Mouse (Mus musculus) stomach, embryonic 15.5 days (tissue): ENCODE results near the gene Nfkb1. TPM values are rescaled to one million over a fixed set of nuclear protein-coding genes. Genes with fewer than 3 reads are reported as not detected.

Experiments used
- ATAC-seq: fragments of 200-750 bp; cut with Nextera tagmentation; 2 replicates; pipeline ENCODE4 v1.8.0; 2017; ENCODE audit warnings: low read depth, moderate number of reproducible peaks, moderate TSS enrichment; ENCODE audit not compliant: insufficient read depth, low FRiP score
- H3K27ac ChIP-seq: fragments of 300-500 bp; sonication (generic); 2 replicates; pipeline ENCODE4 v1.5.1; 2015; ENCODE audit warnings: mild to moderate bottlenecking, inconsistent platforms
- H3K27me3 ChIP-seq: fragments of 300-500 bp; sonication (generic); replicated peaks from 2 replicates; pipeline ENCODE4 v1.6.1; 2015; ENCODE audit warnings: inconsistent platforms
- H3K36me3 ChIP-seq: fragments of 300-500 bp; sonication (generic); 2 replicates; pipeline ENCODE4 v1.6.1; 2015; ENCODE audit warnings: inconsistent platforms
- H3K4me1 ChIP-seq: fragments of 300-500 bp; sonication (generic); 2 replicates; pipeline ENCODE4 v1.6.1; 2015; ENCODE audit warnings: inconsistent platforms
- H3K4me2 ChIP-seq: fragments of 300-500 bp; sonication (generic); 2 replicates; pipeline ENCODE4 v1.6.1; 2015; ENCODE audit warnings: mild to moderate bottlenecking, inconsistent platforms
- H3K4me3 ChIP-seq: fragments of 300-500 bp; sonication (generic); replicated peaks from 2 replicates; pipeline ENCODE4 v1.5.1; 2015; ENCODE audit warnings: inconsistent platforms
- H3K9ac ChIP-seq: fragments of 300-500 bp; sonication (generic); 2 replicates; pipeline ENCODE4 v1.6.1; 2015; ENCODE audit warnings: inconsistent platforms
- H3K9me3 ChIP-seq: fragments of 300-500 bp; sonication (generic); 2 replicates; pipeline ENCODE4 v1.6.1; 2016; ENCODE audit warnings: inconsistent platforms
- WGBS: fragments of 180-500 bp; shearing (Covaris S2); methylation state at CpG from one replicate; pipeline ENCODE4 v1.1.7; 2015; 5-methylcytosine and 5-hydroxymethylcytosine counted together
- polyA plus RNA-seq: library from polyadenylated mRNA; unstranded; fragments of >200 nt; fragmentation: Nextera tagmentation; extraction: Ambion mirVana; gene quantifications from 2 replicates; pipeline ENCODE4 v1.2.1, GENCODE M21; 2015

Gene Nfkb1
- polyA plus RNA-seq, 1 experiment from 2014 or later: 24.5 TPM

GRCm38 (mm10) chr3:135571540-135571939, 119.8 kb downstream of the Nfkb1 start:
- H3K27me3 ChIP-seq: no peaks in the 10 kb centered on the region
- no peak overlapping the region for H3K4me3 ChIP-seq
- no peaks in the 10 kb centered on the region for H3K36me3 ChIP-seq
- no peak overlapping the region for H3K9ac ChIP-seq
- WGBS: 65% methylated on average over 13 of the region's 13 CpGs
- H3K27ac ChIP-seq: no peak overlapping the region
- H3K4me2 ChIP-seq: no peak overlapping the region; the same call in 1 of the 2 replicates
- H3K4me1 ChIP-seq: 0 out of 2 replicates have a peak, but pooled peaks cover 10% of the 10 kb centered on the region
- no peak for ATAC-seq
- H3K9me3 ChIP-seq: no peaks in the 10 kb centered on the region

GRCm38 (mm10) chr3:135568633-135569032, 122.7 kb downstream of the Nfkb1 start:
- H3K4me3 ChIP-seq: no peak overlapping the region
- H3K9ac ChIP-seq: no peak overlapping the region
- no peaks in the 10 kb centered on the region for H3K9me3 ChIP-seq
- no peaks in the 10 kb centered on the region for H3K27me3 ChIP-seq
- no peak for ATAC-seq
- no peak overlapping the region for H3K4me2 ChIP-seq
- H3K4me1 ChIP-seq: 0 out of 2 replicates have a peak, but pooled peaks cover 7% of the 10 kb centered on the region
- H3K36me3 ChIP-seq: no peaks in the 10 kb centered on the region
- H3K27ac ChIP-seq: no peak overlapping the region
- 53% methylated on average over 5 of the region's 5 CpGs for WGBS

GRCm38 (mm10) chr3:135567888-135568287, 123.5 kb downstream of the Nfkb1 start:
- no peak overlapping the region for H3K4me2 ChIP-seq
- WGBS: 68% methylated on average over 6 of the region's 6 CpGs
- ATAC-seq: no peak
- H3K9ac ChIP-seq: no peak overlapping the region
- no peaks in the 10 kb centered on the region for H3K9me3 ChIP-seq
- H3K4me1 ChIP-seq: 0 out of 2 replicates have a peak, but pooled peaks cover under 1% of the 10 kb centered on the region
- H3K36me3 ChIP-seq: no peaks in the 10 kb centered on the region
- no peak overlapping the region for H3K4me3 ChIP-seq
- no peaks in the 10 kb centered on the region for H3K27me3 ChIP-seq
- no peak overlapping the region for H3K27ac ChIP-seq

- Histone ChIP-seq H3K9me3 (no peaks in the 10 kb centered on the region), H3K27me3 (no peaks in the 10 kb centered on the region), H3K4me3 (no peak overlapping the region), H3K4me2 (no peak overlapping the region), H3K36me3 (no peaks in the 10 kb centered on the region), H3K9ac (no peak overlapping the region), H3K4me1 (no peaks in the 10 kb centered on the region), H3K27ac (no peak overlapping the region)
- WGBS: 83% methylated on average over 4 of the region's 4 CpGs
- ATAC-seq: no peak
These were observed 126.0 kb downstream of the Nfkb1 start for GRCm38 (mm10) chr3:135565306-135565705.

GRCm38 (mm10) chr3:135564706-135565105, 126.6 kb downstream of the Nfkb1 start:
- no peaks in the 10 kb centered on the region for H3K4me1 ChIP-seq
- H3K4me3 ChIP-seq: no peak overlapping the region
- H3K27ac ChIP-seq: no peak overlapping the region
- H3K36me3 ChIP-seq: no peaks in the 10 kb centered on the region
- no peaks in the 10 kb centered on the region for H3K27me3 ChIP-seq
- no peak overlapping the region for H3K4me2 ChIP-seq
- H3K9ac ChIP-seq: no peak overlapping the region
- no peak for ATAC-seq
- 74% methylated on average over 9 of the region's 9 CpGs for WGBS
- H3K9me3 ChIP-seq: no peaks in the 10 kb centered on the region

- Histone ChIP-seq H3K9me3 (no peaks in the 10 kb centered on the region), H3K27me3 (no peaks in the 10 kb centered on the region), H3K4me2 (no peak overlapping the region), H3K4me3 (no peak overlapping the region), H3K36me3 (no peaks in the 10 kb centered on the region), H3K4me1 (no peaks in the 10 kb centered on the region), H3K9ac (no peak overlapping the region), H3K27ac (no peak overlapping the region)
- ATAC-seq: no peak
- WGBS: 77% methylated on average over 17 of the region's 17 CpGs
These were observed 128.1 kb downstream of the Nfkb1 start for GRCm38 (mm10) chr3:135563163-135563689.

GRCm38 (mm10) chr3:135562036-135562435, 129.3 kb downstream of the Nfkb1 start:
- Histone ChIP-seq H3K27ac (no peak overlapping the region), H3K4me3 (no peak overlapping the region), H3K4me1 (no peaks in the 10 kb centered on the region), H3K9ac (no peak overlapping the region), H3K36me3 (no peaks in the 10 kb centered on the region), H3K27me3 (no peaks in the 10 kb centered on the region), H3K4me2 (no peak overlapping the region), H3K9me3 (no peaks in the 10 kb centered on the region)
- ATAC-seq: no peak
- WGBS: 75% methylated on average over 7 of the region's 7 CpGs

- Histone ChIP-seq H3K4me3 (no peak overlapping the region), H3K27ac (no peak overlapping the region), H3K9ac (no peak overlapping the region), H3K36me3 (no peaks in the 10 kb centered on the region), H3K9me3 (no peaks in the 10 kb centered on the region), H3K4me2 (no peak overlapping the region), H3K27me3 (no peaks in the 10 kb centered on the region), H3K4me1 (no peaks in the 10 kb centered on the region)
- ATAC-seq: no peak
- WGBS: 71% methylated on average over 12 of the region's 12 CpGs
These were observed 134.3 kb downstream of the Nfkb1 start for GRCm38 (mm10) chr3:135556851-135557662.

GRCm38 (mm10) chr3:135556052-135556587, 135.2 kb downstream of the Nfkb1 start:
- WGBS: 69% methylated on average over 7 of the region's 7 CpGs
- H3K4me1 ChIP-seq: no peaks in the 10 kb centered on the region

GRCm38 (mm10) chr3:135555192-135555591, 136.2 kb downstream of the Nfkb1 start:
- H3K36me3 ChIP-seq: no peaks in the 10 kb centered on the region
- no peak overlapping the region for H3K4me2 ChIP-seq
- WGBS: 75% methylated on average over 6 of the region's 6 CpGs
- H3K9me3 ChIP-seq: no peaks in the 10 kb centered on the region
- H3K4me1 ChIP-seq: no peaks in the 10 kb centered on the region
- no peak for ATAC-seq
- no peak overlapping the region for H3K4me3 ChIP-seq
- no peak overlapping the region for H3K27ac ChIP-seq
- H3K27me3 ChIP-seq: no peaks in the 10 kb centered on the region
- H3K9ac ChIP-seq: no peak overlapping the region

More at GRCm38 (mm10) chr3:135556052-135556587, 135.2 kb downstream of the Nfkb1 start:
- Histone ChIP-seq H3K27ac (no peak overlapping the region), H3K36me3 (no peaks in the 10 kb centered on the region), H3K9ac (no peak overlapping the region), H3K27me3 (no peaks in the 10 kb centered on the region), H3K4me3 (no peak overlapping the region), H3K9me3 (no peaks in the 10 kb centered on the region), H3K4me2 (no peak overlapping the region)
- no peak for ATAC-seq

- H3K9ac ChIP-seq: no peak overlapping the region
- H3K27ac ChIP-seq: no peak overlapping the region
- no peaks in the 10 kb centered on the region for H3K4me1 ChIP-seq
- H3K27me3 ChIP-seq: no peaks in the 10 kb centered on the region
- WGBS: 71% methylated on average over 5 of the region's 5 CpGs
- no peak overlapping the region for H3K4me3 ChIP-seq
- H3K36me3 ChIP-seq: no peaks in the 10 kb centered on the region
- H3K9me3 ChIP-seq: no peaks in the 10 kb centered on the region
- no peak overlapping the region for H3K4me2 ChIP-seq
- ATAC-seq: no peak
These were observed 138.5 kb downstream of the Nfkb1 start for GRCm38 (mm10) chr3:135552874-135553273.

GRCm38 (mm10) chr3:135547298-135547697, 144.0 kb downstream of the Nfkb1 start:
- H3K9ac ChIP-seq: no peak overlapping the region
- H3K4me1 ChIP-seq: 0 out of 2 replicates have a peak, but pooled peaks cover 4% of the 10 kb centered on the region
- H3K9me3 ChIP-seq: no peaks in the 10 kb centered on the region
- H3K4me2 ChIP-seq: no peak overlapping the region
- no peak overlapping the region for H3K4me3 ChIP-seq
- H3K27ac ChIP-seq: no peak overlapping the region; the same call in 1 of the 2 replicates
- 76% methylated on average over 8 of the region's 8 CpGs for WGBS
- ATAC-seq: no peak
- no peaks in the 10 kb centered on the region for H3K36me3 ChIP-seq
- no peaks in the 10 kb centered on the region for H3K27me3 ChIP-seq
